Mouse (Mus musculus) liver, embryonic 12.5 days (tissue): ENCODE measurements around the gene Cand2. TPM values are rescaled to one million over a fixed set of nuclear protein-coding genes. Genes with fewer than 3 reads are reported as not detected.

Experiments used
- ATAC-seq: fragments of 200-750 bp; cut with Nextera tagmentation; 2 replicates; pipeline ENCODE4 v1.8.0; 2017; ENCODE audit warnings: moderate number of reproducible peaks, mild to moderate bottlenecking, moderate library complexity
- H3K27ac ChIP-seq: fragments of 300-500 bp; sonication (generic); 2 replicates; pipeline ENCODE4 v1.5.1; 2016; ENCODE audit warnings: mild to moderate bottlenecking
- H3K27me3 ChIP-seq: fragments of 300-500 bp; sonication (generic); replicated peaks from 2 replicates; pipeline ENCODE4 v1.6.1; 2016; ENCODE audit warnings: mild to moderate bottlenecking, moderate library complexity
- H3K36me3 ChIP-seq: fragments of 300-500 bp; sonication (generic); 2 replicates; pipeline ENCODE4 v1.6.1; 2016; ENCODE audit warnings: mild to moderate bottlenecking, moderate library complexity
- H3K4me1 ChIP-seq: fragments of 300-500 bp; sonication (generic); 2 replicates; pipeline ENCODE4 v1.6.1; 2016
- H3K4me2 ChIP-seq: fragments of 300-500 bp; sonication (generic); 2 replicates; pipeline ENCODE4 v1.6.1; 2016; ENCODE audit warnings: mild to moderate bottlenecking, moderate library complexity
- H3K4me3 ChIP-seq: fragments of 300-500 bp; sonication (generic); 2 replicates; pipeline ENCODE4 v1.5.1; 2016; ENCODE audit warnings: mild to moderate bottlenecking, moderate library complexity
- H3K9ac ChIP-seq: fragments of 300-500 bp; sonication (generic); 2 replicates; pipeline ENCODE4 v1.6.1; 2016; ENCODE audit warnings: mild to moderate bottlenecking, moderate library complexity
- H3K9me3 ChIP-seq: fragments of 300-500 bp; sonication (generic); replicated peaks from 2 replicates; pipeline ENCODE4 v1.6.1; 2016; ENCODE audit warnings: mild to moderate bottlenecking, moderate library complexity
- WGBS: fragments of 180-500 bp; shearing (Covaris S2); methylation state at CpG from one replicate; pipeline ENCODE4 v1.1.7; 2016; ENCODE audit not compliant: insufficient replicate concordance; 5-methylcytosine and 5-hydroxymethylcytosine counted together
- polyA plus RNA-seq: library from polyadenylated mRNA; unstranded; fragments of >200 nt; fragmentation: Nextera tagmentation; extraction: Ambion mirVana; gene quantifications from 2 replicates; pipeline ENCODE4 v1.2.1, GENCODE M21; 2016

Gene Cand2
- 9.5 and 10.5 TPM in 2 replicates for polyA plus RNA-seq

- Histone ChIP-seq H3K4me1 (peaks cover 34% of the 10 kb centered on the region), H3K9me3 (no peaks in the 10 kb centered on the region; the same call in 1 of the 2 replicates), H3K36me3 (peaks cover 6% of the 10 kb centered on the region; the same call in 1 of the 2 replicates), H3K4me3 (peak within 1 kb of the TSS; percentile 70), H3K27me3 (no peaks in the 10 kb centered on the region), H3K27ac (peak within 1 kb of the TSS; percentile 68), H3K4me2 (peak within 1 kb of the TSS; percentile 87), H3K9ac (peak within 1 kb of the TSS; percentile 74)
- ATAC-seq: peak; percentile 62
- WGBS: 0% methylated on average over 10 of the region's 28 CpGs
Observed at GRCm38 (mm10) chr6:115774501-115774921, at the start of gene Cand2. TSS of gene Cand2 (plus strand) at chr6:115774538.

DNA sequence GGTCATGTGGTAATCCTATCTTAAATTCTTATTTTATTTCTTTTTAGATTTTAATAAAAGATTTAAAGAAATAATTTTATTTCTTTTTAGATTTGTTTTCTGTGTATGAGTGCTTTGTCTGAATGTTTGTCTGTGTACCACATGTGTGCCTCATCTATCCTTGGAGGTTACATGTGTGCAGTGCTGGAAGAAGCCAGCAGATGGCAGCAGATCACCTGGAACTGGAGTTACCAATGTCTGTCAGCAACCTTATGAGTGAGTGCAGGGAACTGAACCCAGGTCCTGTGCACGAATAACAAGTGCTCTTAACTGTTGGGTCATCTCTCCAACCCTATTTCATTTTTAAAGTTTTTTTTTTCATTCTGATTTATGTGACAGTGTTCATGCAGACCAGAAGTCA is 47.2 kb upstream of the Cand2 start:
- no peak overlapping the region for H3K4me2 ChIP-seq
- H3K9ac ChIP-seq: no peak overlapping the region
- no peaks in the 10 kb centered on the region for H3K36me3 ChIP-seq
- WGBS: 56% methylated on average over 1 of the region's 1 CpGs
- H3K27ac ChIP-seq: no peak overlapping the region
- no peak overlapping the region for H3K4me3 ChIP-seq
- H3K9me3 ChIP-seq: no peaks in the 10 kb centered on the region; the same call in 1 of the 2 replicates
- ATAC-seq: no peak
- H3K4me1 ChIP-seq: 0 out of 2 replicates have a peak, but pooled peaks cover 5% of the 10 kb centered on the region
- 0 out of 2 replicates have a peak, but pooled peaks cover 8% of the 10 kb centered on the region for H3K27me3 ChIP-seq

DNA sequence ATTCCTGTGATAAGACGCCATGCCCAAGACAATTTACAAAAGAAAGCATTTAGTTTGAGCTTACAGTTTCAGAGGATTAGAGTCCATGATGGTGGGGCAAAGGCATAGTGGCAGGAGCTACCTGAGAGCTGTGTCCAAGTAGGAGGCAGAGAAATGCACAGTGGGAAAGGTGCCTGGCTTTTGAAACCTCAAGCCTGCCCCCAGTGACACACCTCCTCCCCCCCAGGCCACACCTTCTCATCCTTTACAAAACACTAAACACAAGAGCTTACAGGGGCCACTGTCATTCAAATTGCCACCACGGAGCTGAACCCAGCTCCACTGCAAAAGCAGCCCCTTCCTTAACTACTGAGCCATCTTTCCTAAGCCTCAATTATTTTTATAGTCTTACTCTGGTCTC is 46.8 kb upstream of the Cand2 start:
- Histone ChIP-seq H3K36me3 (no peaks in the 10 kb centered on the region), H3K4me3 (no peak overlapping the region), H3K9ac (no peak overlapping the region), H3K9me3 (no peaks in the 10 kb centered on the region; the same call in 1 of the 2 replicates), H3K4me1 (0 out of 2 replicates have a peak, but pooled peaks cover 5% of the 10 kb centered on the region), H3K4me2 (no peak overlapping the region), H3K27me3 (0 out of 2 replicates have a peak, but pooled peaks cover 8% of the 10 kb centered on the region), H3K27ac (no peak overlapping the region)
- 53% methylated on average over 2 of the region's 2 CpGs for WGBS
- ATAC-seq: no peak

- Histone ChIP-seq H3K36me3 (no peaks in the 10 kb centered on the region), H3K27ac (no peak overlapping the region), H3K4me2 (no peak overlapping the region), H3K4me1 (0 out of 2 replicates have a peak, but pooled peaks cover 5% of the 10 kb centered on the region), H3K4me3 (no peak overlapping the region), H3K9me3 (no peaks in the 10 kb centered on the region; the same call in 1 of the 2 replicates), H3K27me3 (no peaks in the 10 kb centered on the region), H3K9ac (no peak overlapping the region)
- no peak for ATAC-seq
- 71% methylated on average over 20 of the region's 20 CpGs for WGBS
Observed at GRCm38 (mm10) chr6:115730560-115731342, 43.6 kb upstream of the Cand2 start.

DNA sequence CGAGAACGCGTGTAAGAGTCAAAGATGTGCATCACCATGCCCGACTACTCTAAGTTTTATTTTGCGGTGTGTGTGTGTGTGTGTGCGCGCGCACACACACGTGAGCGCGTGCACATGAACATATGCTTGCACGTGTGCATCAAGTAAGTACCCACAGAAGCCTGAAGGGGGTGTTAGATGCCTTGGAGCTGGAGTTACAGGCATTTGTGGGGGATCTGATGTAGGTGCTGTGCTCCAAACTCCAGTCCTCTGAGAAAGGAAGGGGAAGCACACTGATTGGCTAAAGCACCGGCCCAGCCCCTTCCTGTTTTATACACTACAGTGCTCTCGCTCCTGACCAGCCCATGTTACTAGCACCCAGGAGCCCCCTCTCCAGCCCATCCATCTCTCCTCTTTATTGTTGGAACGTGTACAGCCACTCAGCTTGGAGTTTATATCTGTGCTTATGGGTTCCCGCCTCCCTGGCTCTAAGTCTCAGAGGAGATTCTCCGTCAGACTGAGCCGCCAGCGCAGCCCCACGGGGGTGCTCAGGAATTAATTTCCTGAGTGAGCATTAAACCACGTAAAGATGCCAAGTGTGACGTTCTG is 41.9 kb upstream of the Cand2 start:
- Histone ChIP-seq H3K36me3 (peaks cover 7% of the 10 kb centered on the region; the same call in 1 of the 2 replicates), H3K9me3 (no peaks in the 10 kb centered on the region), H3K4me1 (0 out of 2 replicates have a peak, but pooled peaks cover 5% of the 10 kb centered on the region), H3K27me3 (no peaks in the 10 kb centered on the region), H3K27ac (no peak overlapping the region), H3K4me2 (no peak overlapping the region), H3K4me3 (no peak overlapping the region), H3K9ac (no peak overlapping the region)
- ATAC-seq: no peak
- 78% methylated on average over 22 of the region's 22 CpGs for WGBS

- Histone ChIP-seq H3K4me1 (peaks cover 14% of the 10 kb centered on the region), H3K27me3 (no peaks in the 10 kb centered on the region), H3K27ac (no peak overlapping the region), H3K4me3 (no peak overlapping the region), H3K4me2 (no peak overlapping the region), H3K9ac (no peak overlapping the region), H3K36me3 (peaks cover 7% of the 10 kb centered on the region; the same call in 1 of the 2 replicates), H3K9me3 (no peaks in the 10 kb centered on the region)
- 64% methylated on average over 4 of the region's 4 CpGs for WGBS
- no peak for ATAC-seq
Observed at GRCm38 (mm10) chr6:115734909-115735308, 39.4 kb upstream of the Cand2 start.

GRCm38 (mm10) chr6:115739056-115739455 is 35.3 kb upstream of the Cand2 start:
- Histone ChIP-seq H3K36me3 (peaks cover 7% of the 10 kb centered on the region; the same call in 1 of the 2 replicates), H3K4me3 (no peak overlapping the region), H3K4me2 (no peak overlapping the region), H3K27ac (no peak overlapping the region; the same call in 1 of the 2 replicates), H3K27me3 (no peaks in the 10 kb centered on the region), H3K9ac (no peak overlapping the region), H3K9me3 (no peaks in the 10 kb centered on the region), H3K4me1 (peaks cover 21% of the 10 kb centered on the region)
- WGBS: 73% methylated on average over 5 of the region's 5 CpGs
- ATAC-seq: peak; percentile 48

DNA sequence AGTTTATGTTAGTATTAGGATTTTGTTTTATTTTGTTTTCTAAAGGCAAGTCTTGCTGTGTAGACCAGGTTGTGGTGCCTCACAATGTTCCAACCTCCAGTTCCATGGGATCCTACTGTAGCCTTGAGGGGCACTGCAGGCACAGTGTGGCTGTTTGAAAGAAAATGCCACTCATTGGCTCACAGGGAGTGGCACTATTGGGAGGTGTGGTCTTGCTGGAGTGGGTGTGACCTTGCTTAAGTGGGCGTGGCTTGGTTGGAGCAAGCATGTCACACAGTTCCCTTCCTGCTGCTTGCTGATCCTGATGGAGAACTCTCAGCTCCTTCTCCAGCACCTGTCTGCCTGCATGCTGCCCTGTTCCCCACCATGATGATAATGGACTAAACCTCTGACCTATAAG is 30.8 kb upstream of the Cand2 start:
- Histone ChIP-seq H3K4me2 (no peak overlapping the region), H3K36me3 (no peaks in the 10 kb centered on the region), H3K27ac (peak overlapping the region; percentile 62), H3K4me1 (peaks cover 41% of the 10 kb centered on the region), H3K9me3 (no peaks in the 10 kb centered on the region), H3K4me3 (no peak overlapping the region), H3K9ac (no peak overlapping the region), H3K27me3 (no peaks in the 10 kb centered on the region)
- peak; percentile 91 for ATAC-seq
- 4% methylated on average over 1 of the region's 1 CpGs for WGBS

DNA sequence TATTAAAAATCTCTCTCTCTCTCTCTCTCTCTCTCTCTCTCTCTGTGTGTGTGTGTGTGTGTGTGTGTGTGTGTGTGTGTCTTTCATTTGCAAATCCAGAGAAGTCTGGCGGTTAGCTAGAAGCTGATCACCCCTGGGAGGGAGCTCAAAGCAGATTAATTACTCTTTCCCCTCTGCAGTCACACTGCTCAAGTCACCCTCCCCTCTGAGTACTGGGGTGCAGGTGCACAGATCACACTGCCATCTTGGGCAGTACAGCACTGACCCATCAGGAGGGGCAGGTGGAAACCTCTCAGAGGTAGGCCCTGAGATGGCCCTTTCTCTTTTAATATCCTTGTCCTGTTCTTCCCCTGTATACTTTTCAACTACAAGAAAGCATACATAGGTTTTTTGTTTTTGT is 28.0 kb upstream of the Cand2 start:
- Histone ChIP-seq H3K36me3 (no peaks in the 10 kb centered on the region), H3K9me3 (no peaks in the 10 kb centered on the region), H3K4me3 (no peak overlapping the region), H3K27ac (no peak overlapping the region), H3K9ac (no peak overlapping the region), H3K4me1 (peaks cover 32% of the 10 kb centered on the region), H3K27me3 (no peaks in the 10 kb centered on the region), H3K4me2 (no peak overlapping the region)
- no peak for ATAC-seq
- 88% methylated on average over 1 of the region's 1 CpGs for WGBS

- Histone ChIP-seq H3K9ac (peak overlapping the region; percentile 55), H3K36me3 (no peaks in the 10 kb centered on the region), H3K27me3 (no peaks in the 10 kb centered on the region), H3K4me3 (0 out of 2 replicates have a peak overlapping the region, but pooled peaks have one; percentile 13), H3K9me3 (no peaks in the 10 kb centered on the region), H3K4me2 (peak overlapping the region; percentile 60), H3K4me1 (peaks cover 74% of the 10 kb centered on the region), H3K27ac (peak overlapping the region; percentile 63)
- 23% methylated on average over 7 of the region's 7 CpGs for WGBS
- ATAC-seq: peak; percentile 81
Observed at GRCm38 (mm10) chr6:115755536-115755935, 18.8 kb upstream of the Cand2 start.

GRCm38 (mm10) chr6:115758981-115759435 is 15.3 kb upstream of the Cand2 start:
- peak overlapping the region; percentile 80 for H3K27ac ChIP-seq
- H3K4me3 ChIP-seq: peak overlapping the region; percentile 48
- no peaks in the 10 kb centered on the region for H3K36me3 ChIP-seq
- H3K4me2 ChIP-seq: peak overlapping the region; percentile 64
- peaks cover 92% of the 10 kb centered on the region for H3K4me1 ChIP-seq
- 12% methylated on average over 9 of the region's 9 CpGs for WGBS
- H3K9ac ChIP-seq: peak overlapping the region; percentile 60
- ATAC-seq: peak; percentile 85
- no peaks in the 10 kb centered on the region for H3K9me3 ChIP-seq
- H3K27me3 ChIP-seq: no peaks in the 10 kb centered on the region

- WGBS: 32% methylated on average over 5 of the region's 5 CpGs
- peak overlapping the region; percentile 64 for H3K4me2 ChIP-seq
- H3K9ac ChIP-seq: peak overlapping the region; percentile 60
- no peaks in the 10 kb centered on the region for H3K9me3 ChIP-seq
- H3K36me3 ChIP-seq: no peaks in the 10 kb centered on the region
- peak overlapping the region; percentile 48; the same call in 1 of the 2 replicates for H3K4me3 ChIP-seq
- H3K4me1 ChIP-seq: peaks cover 96% of the 10 kb centered on the region
- H3K27ac ChIP-seq: peak overlapping the region; percentile 80
- peak; percentile 11 for ATAC-seq
- H3K27me3 ChIP-seq: no peaks in the 10 kb centered on the region
Observed at GRCm38 (mm10) chr6:115759461-115759860, 14.9 kb upstream of the Cand2 start.
